Mouse (Mus musculus): ENCODE results near the gene Pdzd2. TPM values are rescaled to one million over a fixed set of nuclear protein-coding genes. Genes with fewer than 3 reads are reported as not detected.

Pdzd2 gene
- 20.4 and 22.1 TPM in 2 replicates for polyA plus RNA-seq (2015; fragmentation: Nextera tagmentation; extraction: Ambion mirVana)

DNA sequence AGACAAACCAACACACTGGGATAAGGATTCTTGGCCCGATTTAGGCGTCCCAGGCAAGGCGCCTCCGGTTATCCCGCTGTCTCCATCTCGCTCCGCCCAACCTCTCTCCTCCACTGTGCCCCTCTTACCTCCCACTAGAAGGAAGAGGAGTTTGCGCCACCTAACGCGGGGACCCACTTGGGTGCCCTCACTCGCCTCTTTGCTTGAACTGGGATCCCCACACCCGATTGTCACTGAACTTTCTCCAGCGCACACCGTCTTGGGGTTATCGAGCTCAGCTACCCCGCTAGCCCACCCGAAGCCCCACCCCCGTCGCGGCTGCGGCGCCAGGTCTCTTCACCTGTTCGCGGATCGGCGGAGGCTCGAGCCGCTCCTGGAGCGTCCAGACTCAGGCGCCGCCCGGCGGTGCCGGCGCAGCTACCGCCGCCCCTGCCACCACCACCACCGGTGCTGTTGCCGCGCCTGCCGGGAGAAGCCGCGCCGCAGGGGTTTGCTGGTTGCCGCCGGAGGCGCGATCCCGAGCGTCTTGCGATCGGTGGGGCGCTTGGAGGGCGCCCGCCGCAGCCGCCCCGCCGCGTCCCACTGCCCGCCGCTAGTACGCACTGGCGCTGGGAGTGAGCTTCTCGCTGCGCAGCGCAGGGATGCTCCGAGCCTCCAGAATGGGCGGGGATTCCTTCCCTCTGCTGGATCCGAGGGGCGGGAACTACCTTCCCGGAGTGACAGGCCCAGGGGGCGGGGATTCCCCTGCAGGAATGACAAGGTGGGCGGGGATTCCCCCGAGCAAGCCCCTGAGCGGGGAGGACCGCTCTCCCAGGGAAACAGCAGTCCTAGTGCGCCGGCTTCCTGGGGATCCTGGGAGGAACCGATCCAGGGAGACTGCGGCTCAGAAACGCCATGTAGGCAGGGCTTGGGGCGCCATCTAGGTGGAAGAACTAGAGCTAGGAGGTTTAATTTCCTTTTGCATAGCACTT lies at the start of gene Pdzd2:
Pdzd2 (minus strand) TSS at position 648 of the 971 bp plus-strand sequence.

GRCm38 (mm10) chr15:12321788-12322621 lies 417.7 kb downstream of the Pdzd2 start, which contains the start of gene 1810049J17Rik:
Gene 1810049J17Rik (minus strand): TSS chr15:12321899.

DNA sequence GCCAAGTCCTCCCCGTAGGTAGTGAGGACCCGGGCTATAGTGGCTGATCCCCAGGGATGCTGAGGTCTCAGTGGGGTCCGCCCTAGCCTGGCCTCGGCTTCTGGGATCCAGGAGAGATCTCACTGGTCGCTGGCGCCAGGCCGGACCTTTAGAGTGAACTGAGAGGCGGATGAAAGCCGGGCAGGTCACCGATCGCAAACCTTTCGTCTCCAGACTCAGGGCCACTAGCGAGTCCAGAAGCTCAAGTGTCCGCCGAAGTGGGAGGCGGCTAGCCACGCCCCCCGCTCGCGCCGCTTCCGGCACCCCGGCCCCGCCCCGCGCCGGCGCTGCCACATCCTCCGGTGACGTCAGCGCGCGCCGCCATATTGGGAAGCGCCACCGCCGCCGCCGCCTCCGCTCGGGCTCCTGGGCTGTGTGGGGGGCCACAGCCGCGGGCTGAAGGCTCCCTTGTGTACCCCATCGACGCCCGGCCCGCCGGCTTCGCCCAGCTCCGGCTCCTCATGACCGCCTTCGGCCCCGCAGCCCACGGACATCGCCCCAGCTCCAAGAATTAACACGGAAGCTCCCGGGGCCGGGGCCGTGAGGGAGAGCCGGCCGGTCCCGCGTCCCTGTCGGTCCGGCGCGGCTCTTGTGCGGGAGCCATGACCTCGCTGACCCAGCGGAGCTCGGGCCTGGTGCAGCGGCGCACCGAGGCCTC lies 418.5 kb downstream of the Pdzd2 start, which contains the start of gene Golph3:
Golph3 (plus strand) TSS at position 360 of the 697 bp plus-strand sequence.

Small RNA genes within 50 kb of the gene (microRNA-seq; reads per million reads assigned to microRNA genes)
- gene Gm24135 (not detected), gene Gm24302 (not detected)

Other genes starting within 250 kb of the Pdzd2 start
- 24.6 and 28.6 TPM in 2 replicates for gene 6030458C11Rik, start 84.7 kb upstream of the Pdzd2 start, polyA plus RNA-seq (2015; fragmentation: Nextera tagmentation; extraction: Ambion mirVana)
- 25.6 and 29.7 TPM in 2 replicates for gene Drosha, start 84.9 kb upstream of the Pdzd2 start, polyA plus RNA-seq (2015; fragmentation: Nextera tagmentation; extraction: Ambion mirVana)

Measured in neural tube, postnatal 0 days (tissue).